Mouse (Mus musculus) intestine, postnatal 0 days (tissue): ENCODE measurements around the gene Sdr9c7. TPM values are rescaled to one million over a fixed set of nuclear protein-coding genes. Genes with fewer than 3 reads are reported as not detected.
"Not testable (repeated sequence)": the region's sequence is repeated elsewhere in the genome, so short reads cannot be mapped to it uniquely, and the experiment has no call there.

Experiments used
- ATAC-seq: fragments of 200-750 bp; cut with Nextera tagmentation; 2 replicates; pipeline ENCODE4 v1.8.0; 2017; ENCODE audit warnings: mild to moderate bottlenecking, moderate TSS enrichment, moderate library complexity
- H3K27ac ChIP-seq: fragments of 300-500 bp; sonication (generic); 2 replicates; pipeline ENCODE4 v1.5.1; 2014; ENCODE audit warnings: mild to moderate bottlenecking, low read depth, low read length, moderate library complexity
- H3K27me3 ChIP-seq: fragments of 300-500 bp; sonication (generic); replicated peaks from 2 replicates; pipeline ENCODE4 v1.6.1; 2014; ENCODE audit warnings: low read length, mixed read lengths; ENCODE audit not compliant: control insufficient read depth, insufficient read depth
- H3K36me3 ChIP-seq: fragments of 300-500 bp; sonication (generic); 2 replicates; pipeline ENCODE4 v1.6.1; 2014; ENCODE audit warnings: mild to moderate bottlenecking, moderate library complexity; ENCODE audit not compliant: control insufficient read depth, insufficient read depth
- H3K4me1 ChIP-seq: fragments of 300-500 bp; sonication (generic); replicated peaks from 2 replicates; pipeline ENCODE4 v1.6.1; 2014; ENCODE audit warnings: antibody characterized with exemption, low read length, mixed read lengths; ENCODE audit not compliant: control insufficient read depth, insufficient read depth
- H3K4me2 ChIP-seq: fragments of 300-500 bp; sonication (generic); replicated peaks from 2 replicates; pipeline ENCODE4 v1.6.1; 2014; ENCODE audit warnings: low read depth, mild to moderate bottlenecking, moderate library complexity
- H3K4me3 ChIP-seq: fragments of 300-500 bp; sonication (generic); 2 replicates; pipeline ENCODE4 v1.5.1; 2014; ENCODE audit warnings: low read depth, low read length
- H3K9ac ChIP-seq: fragments of 300-500 bp; sonication (generic); 2 replicates; pipeline ENCODE4 v1.6.1; 2014; ENCODE audit warnings: mild to moderate bottlenecking, low read depth, low read length
- H3K9me3 ChIP-seq: fragments of 300-500 bp; sonication (generic); 2 replicates; pipeline ENCODE4 v1.6.1; 2016; ENCODE audit warnings: mixed run types; ENCODE audit not compliant: control insufficient read depth
- CTCF ChIP-seq: sonication (generic); IDR thresholded peaks from 2 replicates; pipeline ENCODE4 v1.5.1; 2016; ENCODE audit warnings: low read depth, mild to moderate bottlenecking, control low read depth, antibody characterized with exemption, moderate library complexity
- WGBS: fragments of 180-500 bp; shearing (Covaris S2); extraction: QIAGEN DNeasy Blood & Tissue Kit; methylation state at CpG from one replicate; pipeline ENCODE4 v1.1.7; 2014; 5-methylcytosine and 5-hydroxymethylcytosine counted together
- polyA plus RNA-seq: library from polyadenylated mRNA; unstranded; fragments of >200 nt; fragmentation: Nextera tagmentation; extraction: Ambion mirVana; gene quantifications from 2 replicates; pipeline ENCODE4 v1.2.1, GENCODE M21; 2015

The Sdr9c7 gene
- polyA plus RNA-seq, 1 experiment from 2014 or later: 0.09 TPM

DNA sequence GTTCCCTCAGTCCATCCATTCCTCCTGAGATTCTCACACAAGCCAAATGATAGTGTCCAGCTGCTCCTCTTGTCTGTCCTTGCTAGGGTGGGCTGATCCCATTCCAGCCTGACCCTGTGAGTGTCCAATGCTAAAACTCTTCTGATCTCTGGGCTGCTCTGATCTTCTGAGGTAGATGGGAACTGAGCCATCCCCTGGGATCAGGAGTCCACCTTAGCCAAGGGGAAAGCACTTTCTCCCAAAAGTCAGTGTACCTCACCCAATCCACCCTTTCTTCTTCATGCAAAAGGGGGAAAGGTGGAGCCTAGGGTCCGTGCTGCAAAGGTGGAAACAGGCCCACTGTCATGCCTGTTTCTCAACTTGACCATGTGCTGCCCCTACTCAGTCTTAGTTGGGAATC, 6.8 kb upstream of the Sdr9c7 start:
- no peak for ATAC-seq
- no peak for TF ChIP-seq CTCF
- Histone ChIP-seq H3K36me3 (no peaks in the 10 kb centered on the region), H3K4me3 (no peak overlapping the region), H3K4me2 (no peak overlapping the region), H3K9ac (no peak overlapping the region), H3K27ac (no peak overlapping the region), H3K27me3 (no peaks in the 10 kb centered on the region), H3K4me1 (peaks cover 3% of the 10 kb centered on the region), H3K9me3 (no peaks in the 10 kb centered on the region)
- WGBS: 91% methylated on average over 1 of the region's 1 CpGs

DNA sequence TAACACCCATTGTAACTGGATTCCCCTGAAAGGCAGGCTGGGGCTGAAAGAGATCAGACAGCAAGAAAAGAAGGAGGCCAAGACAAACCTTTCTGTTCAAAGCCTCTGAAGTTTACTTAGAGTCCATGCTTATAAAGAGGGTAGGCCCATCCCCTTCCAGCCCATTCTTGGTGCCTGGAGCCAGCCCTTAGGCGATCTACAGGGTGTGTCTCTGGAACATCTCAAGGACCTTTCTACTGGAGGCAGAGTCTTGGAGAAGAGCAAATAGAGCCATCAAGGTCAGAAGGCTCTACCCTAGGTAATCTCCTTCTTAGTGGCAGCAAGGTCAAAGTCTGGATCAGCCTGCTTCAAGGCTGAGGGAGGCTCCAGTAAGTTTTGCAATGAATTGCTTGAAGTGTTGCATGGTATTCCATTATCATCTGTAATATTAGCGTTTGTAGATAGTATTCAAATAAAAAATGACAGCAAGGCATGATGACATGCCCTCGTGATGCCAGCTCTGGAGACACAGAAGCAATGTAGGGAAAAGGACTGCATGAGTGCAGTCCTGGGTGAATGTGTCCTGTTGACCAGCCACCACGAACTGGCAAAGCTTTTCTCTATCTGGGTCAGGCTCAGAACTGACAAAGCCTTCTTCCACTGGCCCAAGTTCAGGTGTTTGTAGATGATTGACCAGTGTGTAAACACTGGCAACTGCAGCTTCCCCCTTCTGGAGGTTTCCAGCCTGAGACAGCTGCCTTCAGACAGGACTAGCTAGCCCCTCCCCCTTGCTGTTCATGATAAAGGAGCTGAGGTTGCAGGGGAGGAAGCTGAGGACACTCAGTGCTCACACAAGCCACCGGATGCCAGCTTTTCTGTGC, 4.9 kb upstream of the Sdr9c7 start:
- H3K27me3 ChIP-seq, H3K4me1 ChIP-seq, H3K4me3 ChIP-seq, H3K36me3 ChIP-seq, H3K9me3 ChIP-seq, H3K9ac ChIP-seq: not testable (repeated sequence)
- peak overlapping the region; percentile 74 for H3K27ac ChIP-seq
- H3K4me2 ChIP-seq: 0 out of 2 replicates have a peak overlapping the region, but pooled peaks have one; percentile 25
- peak; percentile 98 for ATAC-seq
- WGBS: 26% methylated on average over 5 of the region's 5 CpGs

DNA sequence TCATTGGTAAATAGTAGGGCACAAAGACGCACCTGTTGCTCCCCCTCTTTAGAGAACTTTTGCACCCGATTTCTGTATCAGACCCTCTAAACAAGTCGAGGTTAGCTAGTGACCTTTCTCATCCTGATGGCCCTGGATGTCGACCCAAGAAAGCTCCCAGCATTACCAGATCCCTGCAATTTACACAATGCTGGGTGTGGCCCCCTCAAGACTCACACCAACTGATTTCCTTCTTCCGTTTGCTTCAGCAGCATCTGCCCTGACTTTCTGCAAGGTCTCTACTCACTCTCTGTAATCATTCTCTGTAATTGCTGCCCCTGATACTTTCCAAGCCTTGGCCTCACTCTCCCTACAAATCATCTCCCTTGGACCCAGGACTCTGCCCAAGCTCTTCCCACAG, 1.6 kb upstream of the Sdr9c7 start:
- H3K27me3 ChIP-seq: no peaks in the 10 kb centered on the region
- no peaks in the 10 kb centered on the region for H3K9me3 ChIP-seq
- no peak overlapping the region for H3K27ac ChIP-seq
- H3K4me2 ChIP-seq: no peak overlapping the region
- H3K9ac ChIP-seq: no peak overlapping the region
- H3K4me1 ChIP-seq: peaks cover 8% of the 10 kb centered on the region; the same call in 1 of the 2 replicates
- H3K4me3 ChIP-seq: no peak overlapping the region
- ATAC-seq: no peak
- H3K36me3 ChIP-seq: no peaks in the 10 kb centered on the region
- no peak for TF ChIP-seq CTCF
- WGBS: 35% methylated on average over 5 of the region's 5 CpGs

DNA sequence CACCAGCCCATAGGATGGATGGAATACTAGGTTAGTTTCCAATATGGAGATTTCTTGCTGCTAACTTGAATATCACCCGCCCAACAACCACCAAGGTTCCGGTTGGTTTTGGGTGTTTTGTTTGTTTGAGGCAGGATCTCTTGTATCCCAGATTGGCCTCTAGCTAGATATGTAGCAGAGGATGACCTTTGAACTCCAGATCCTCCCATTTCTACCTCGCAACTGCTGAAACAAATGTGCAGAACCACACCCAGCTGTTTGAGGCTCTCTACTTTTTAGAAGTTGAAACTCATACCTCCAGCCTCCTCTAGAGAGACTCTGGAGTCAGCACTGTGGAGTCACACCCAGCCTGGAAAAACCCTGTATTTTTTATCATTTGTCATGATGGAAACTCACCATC, 812 bp upstream of the Sdr9c7 start:
- WGBS: 39% methylated on average over 3 of the region's 3 CpGs
- H3K36me3 ChIP-seq: no peaks in the 10 kb centered on the region
- no peak overlapping the region for H3K9ac ChIP-seq
- no peak overlapping the region for H3K4me2 ChIP-seq
- no peak for TF ChIP-seq CTCF
- H3K9me3 ChIP-seq: no peaks in the 10 kb centered on the region
- no peak for ATAC-seq
- no peak overlapping the region for H3K4me3 ChIP-seq
- no peaks in the 10 kb centered on the region for H3K27me3 ChIP-seq
- peaks cover 8% of the 10 kb centered on the region; the same call in 1 of the 2 replicates for H3K4me1 ChIP-seq
- no peak overlapping the region for H3K27ac ChIP-seq

DNA sequence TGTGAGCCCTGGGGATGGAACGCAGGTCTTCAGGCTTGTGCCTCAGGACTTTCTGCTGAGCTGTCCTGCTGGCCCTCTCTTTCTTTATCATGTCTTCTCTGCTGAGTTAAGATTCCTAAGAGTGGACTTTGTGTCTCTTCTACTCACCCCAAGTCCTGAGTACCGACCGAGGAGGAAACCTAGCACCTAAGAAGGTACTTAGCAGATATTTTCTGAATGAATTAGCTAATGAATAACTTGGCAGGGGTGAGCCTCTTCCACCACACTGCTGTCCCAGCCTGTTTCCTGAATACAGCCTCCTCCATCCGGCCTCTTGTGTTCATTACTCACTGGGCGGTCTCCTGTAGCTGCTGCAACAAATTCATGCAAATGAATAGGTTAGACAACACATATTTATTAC, 1.5 kb downstream of the Sdr9c7 start:
- Histone ChIP-seq H3K4me3 (no peak overlapping the region), H3K4me2 (no peak overlapping the region), H3K27ac (no peak overlapping the region), H3K4me1 (peaks cover 8% of the 10 kb centered on the region; the same call in 1 of the 2 replicates), H3K27me3 (no peaks in the 10 kb centered on the region), H3K9ac (no peak overlapping the region), H3K36me3 (no peaks in the 10 kb centered on the region), H3K9me3 (no peaks in the 10 kb centered on the region)
- peak; percentile 80 for ATAC-seq
- TF ChIP-seq CTCF: no peak
- WGBS: 25% methylated on average over 5 of the region's 5 CpGs

DNA sequence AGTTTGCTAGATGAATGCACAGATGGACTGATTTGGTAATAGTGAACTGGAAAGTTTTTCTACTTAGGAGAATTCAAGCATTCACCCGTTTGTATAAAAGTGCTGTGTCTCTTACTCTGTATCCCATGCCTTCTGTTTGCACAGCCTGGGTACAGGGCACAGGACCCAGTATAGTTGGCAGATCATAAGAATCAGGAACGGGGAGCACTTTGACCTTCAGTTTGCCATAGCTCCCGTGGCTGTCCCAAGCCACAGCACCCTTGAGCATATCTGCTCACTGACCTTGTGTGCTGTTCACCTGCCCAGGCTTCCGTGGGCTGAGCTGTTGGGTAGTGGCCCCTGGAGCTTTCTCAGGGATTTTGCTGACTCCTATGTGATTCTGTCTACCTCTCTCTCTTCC, 3.4 kb downstream of the Sdr9c7 start:
- Histone ChIP-seq H3K27me3 (no peaks in the 10 kb centered on the region), H3K9ac (no peak overlapping the region), H3K4me2 (no peak overlapping the region), H3K4me3 (no peak overlapping the region), H3K36me3 (no peaks in the 10 kb centered on the region), H3K27ac (no peak overlapping the region), H3K4me1 (peaks cover 8% of the 10 kb centered on the region; the same call in 1 of the 2 replicates), H3K9me3 (no peaks in the 10 kb centered on the region)
- TF ChIP-seq CTCF: no peak
- 44% methylated on average over 4 of the region's 4 CpGs for WGBS
- ATAC-seq: no peak
